Mouse (Mus musculus) embryonic fibroblast, embryonic 13.5 days (primary cell): ENCODE data around the gene Gpr137. TPM values are rescaled to one million over a fixed set of nuclear protein-coding genes. Genes with fewer than 3 reads are reported as not detected.
"Not testable (repeated sequence)": the region's sequence is repeated elsewhere in the genome, so short reads cannot be mapped to it uniquely, and the experiment has no call there.

Experiments
- H3K27ac ChIP-seq: 2 replicates; pipeline ENCODE4 v1.5.1; 2012; ENCODE audit warnings: low read length, control low read depth, inconsistent platforms; ENCODE audit not compliant: insufficient read depth
- H3K4me1 ChIP-seq: 2 replicates; pipeline ENCODE4 v1.6.1; 2011; ENCODE audit warnings: low read length; ENCODE audit not compliant: control insufficient read depth, insufficient read depth
- H3K4me3 ChIP-seq: 2 replicates; pipeline ENCODE4 v1.5.1; 2011; ENCODE audit warnings: mild to moderate bottlenecking, control low read depth, low read length; ENCODE audit not compliant: insufficient read depth
- CTCF ChIP-seq: IDR thresholded peaks from 2 replicates; pipeline ENCODE4 v1.5.1; 2011; ENCODE audit warnings: mild to moderate bottlenecking, control low read depth, low read length, moderate library complexity, borderline replicate concordance; ENCODE audit not compliant: insufficient read depth
- POLR2A ChIP-seq: IDR thresholded peaks from 2 replicates; pipeline ENCODE4 v1.6.1; 2011; ENCODE audit warnings: low read depth, mild to moderate bottlenecking, control low read depth, low read length, moderate library complexity
- polyA plus RNA-seq: library from polyadenylated mRNA; stranded (reverse); fragments of >200 nt; gene quantifications from 2 replicates; pipeline ENCODE4 v1.2.4, GENCODE M21; 2011; ENCODE audit warnings: low read depth; ENCODE audit not compliant: missing spikeins, insufficient read length

The Gpr137 gene
- polyA plus RNA-seq, 1 experiment, result 26.7 TPM

DNA sequence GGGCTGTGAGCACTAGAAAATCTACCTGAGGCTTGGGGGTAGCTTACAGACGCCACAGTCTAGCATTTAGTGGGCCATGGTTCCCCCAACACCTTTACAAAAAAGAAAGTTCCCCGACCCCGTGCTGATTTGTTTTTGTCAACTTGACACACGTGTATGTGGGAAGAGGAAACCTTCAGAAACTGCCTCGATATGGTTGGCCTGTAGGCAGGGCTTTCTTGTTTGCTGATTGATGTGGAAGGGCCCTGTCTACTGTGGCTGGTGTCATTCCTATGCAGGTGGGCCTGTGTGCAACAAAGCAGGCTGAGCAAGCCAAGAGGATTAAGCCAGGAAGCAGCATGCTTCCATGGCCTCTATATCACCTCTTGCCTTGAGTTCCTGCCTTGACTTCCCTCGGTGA lies 29.2 kb downstream of the Gpr137 start:
- no peak overlapping the region for H3K27ac ChIP-seq

DNA sequence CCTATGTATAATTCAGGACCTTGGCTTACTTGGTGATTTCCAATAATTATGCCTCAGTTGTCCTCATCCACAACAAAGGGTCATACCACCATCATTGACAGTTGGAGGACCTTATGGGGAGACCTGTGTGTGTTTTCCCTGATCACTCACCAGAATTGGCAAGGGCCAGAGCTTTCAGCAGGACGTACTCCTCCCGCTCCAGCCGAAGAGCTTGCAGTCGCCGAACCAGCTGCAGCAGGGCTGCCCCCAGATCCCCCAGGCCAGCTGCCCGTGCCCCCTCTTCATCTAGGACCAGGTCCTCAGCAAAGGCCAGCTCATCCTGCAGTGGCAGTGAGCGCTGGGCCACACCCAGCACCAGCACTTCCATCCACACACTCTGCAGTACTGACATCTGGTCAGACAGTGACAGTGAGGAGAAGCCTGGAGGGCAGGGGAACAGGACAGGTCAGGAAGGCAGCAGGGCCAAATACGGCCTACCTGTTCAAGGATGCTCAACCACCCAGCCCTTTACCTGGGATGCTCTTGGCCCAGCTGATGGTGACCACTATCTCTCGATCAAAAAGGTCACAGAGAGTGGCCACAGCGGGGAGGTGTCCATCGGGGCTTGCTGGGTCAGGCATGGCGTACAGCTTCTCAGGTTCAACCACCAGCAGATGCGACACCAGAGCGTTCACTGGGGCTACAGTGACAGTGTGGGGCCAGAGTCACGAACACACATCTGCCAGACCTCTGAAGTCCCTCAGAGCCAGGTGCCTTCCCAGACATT lies 29.9 kb downstream of the Gpr137 start:
- Histone ChIP-seq H3K27ac (no peak overlapping the region), H3K4me3 (no peak overlapping the region), H3K4me1 (no peaks in the 10 kb centered on the region; the same call in 1 of the 2 replicates)
- TF ChIP-seq POLR2A (no peak), CTCF (no peak)

More for the DNA sequence above, 29.2 kb downstream of the Gpr137 start:
- TF ChIP-seq POLR2A (no peak), CTCF (no peak)
- Histone ChIP-seq H3K4me3 (no peak overlapping the region), H3K4me1 (no peaks in the 10 kb centered on the region; the same call in 1 of the 2 replicates)

GRCm38 (mm10) chr19:6911101-6912074 lies 30.9 kb downstream of the Gpr137 start:
- no peak overlapping the region for H3K27ac ChIP-seq
- no peak for TF ChIP-seq POLR2A
- TF ChIP-seq CTCF, result no peak
- H3K4me3 ChIP-seq, result peak overlapping the region; percentile 67
- no peaks in the 10 kb centered on the region; the same call in 1 of the 2 replicates for H3K4me1 ChIP-seq

DNA sequence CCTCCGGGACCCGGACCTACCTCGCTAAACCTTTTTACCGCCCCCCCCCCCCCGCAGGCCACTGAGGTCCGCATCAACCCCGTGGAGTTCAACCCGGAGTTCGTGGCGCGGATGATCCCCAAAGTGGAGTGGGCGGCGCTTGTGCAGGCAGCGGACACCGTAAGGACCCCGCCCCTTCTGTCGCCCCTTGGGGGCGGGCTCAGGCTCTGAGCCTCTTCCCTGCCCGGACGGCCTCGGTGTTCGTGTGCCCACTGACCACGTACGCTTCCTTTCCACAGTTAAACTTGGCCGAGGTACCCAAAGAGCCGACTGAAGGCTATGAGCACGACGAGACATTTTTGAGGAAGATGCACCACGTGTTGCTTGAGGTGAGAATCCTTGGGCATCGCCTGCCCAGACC lies 32.0 kb downstream of the Gpr137 start:
- peak; percentile 45; the same call in 1 of the 2 replicates for TF ChIP-seq POLR2A
- Histone ChIP-seq H3K4me3 (peak overlapping the region; percentile 67), H3K27ac (peak overlapping the region; percentile 96)

DNA sequence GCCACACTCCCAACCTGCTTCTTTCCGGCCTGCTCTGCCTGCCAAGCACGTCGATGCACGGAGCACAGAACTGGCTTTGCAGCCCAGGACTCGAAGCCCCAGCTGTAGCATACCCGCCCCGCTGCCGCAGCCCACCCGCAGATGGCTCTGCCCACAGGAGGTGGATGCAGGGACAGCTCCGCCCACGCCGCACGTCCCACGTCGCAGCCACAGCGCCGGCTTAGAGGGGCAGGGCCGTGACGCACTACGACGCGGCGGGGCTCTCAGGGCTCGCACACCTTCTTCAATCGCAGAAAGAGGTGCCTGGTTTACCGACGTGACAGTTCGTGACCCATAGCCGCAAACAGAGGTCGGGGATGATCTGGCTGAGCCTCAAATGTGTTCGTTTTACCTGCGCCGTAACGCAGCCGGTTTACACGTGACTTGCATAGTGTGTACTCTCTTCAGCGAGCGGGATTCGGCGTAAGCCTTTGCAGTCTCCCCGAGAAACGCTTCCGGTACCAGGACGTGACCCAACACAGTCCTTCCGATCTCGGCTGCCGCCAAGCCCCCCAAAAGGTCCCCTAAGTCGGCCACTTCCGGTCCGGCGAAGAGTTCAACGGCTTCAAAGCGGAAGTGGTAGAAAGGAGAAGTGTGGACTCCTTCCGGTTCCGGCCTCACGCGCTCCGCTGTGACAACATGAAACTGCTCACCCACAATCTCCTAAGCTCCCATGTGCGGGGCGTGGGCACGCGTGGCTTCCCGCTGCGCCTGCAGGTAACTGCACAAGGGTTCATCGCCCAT lies 32.6 kb downstream of the Gpr137 start, which contains the start of the genes Trmt112 and Prdx5:
Gene Trmt112, plus strand, starts transcription at position 192 of the 783 bp plus-strand sequence.
Gene Prdx5, minus strand, starts transcription at position 600 of the 783 bp plus-strand sequence.
- Histone ChIP-seq H3K4me3 (peak within 1 kb of the TSS; percentile 67), H3K27ac (peak within 1 kb of the TSS; percentile 96), H3K4me1 (no peaks in the 10 kb centered on the region; the same call in 1 of the 2 replicates)
- TF ChIP-seq CTCF (no peak), POLR2A (peak; percentile 94)

More for the DNA sequence above, 32.0 kb downstream of the Gpr137 start:
- not testable (repeated sequence) for H3K4me1 ChIP-seq

DNA sequence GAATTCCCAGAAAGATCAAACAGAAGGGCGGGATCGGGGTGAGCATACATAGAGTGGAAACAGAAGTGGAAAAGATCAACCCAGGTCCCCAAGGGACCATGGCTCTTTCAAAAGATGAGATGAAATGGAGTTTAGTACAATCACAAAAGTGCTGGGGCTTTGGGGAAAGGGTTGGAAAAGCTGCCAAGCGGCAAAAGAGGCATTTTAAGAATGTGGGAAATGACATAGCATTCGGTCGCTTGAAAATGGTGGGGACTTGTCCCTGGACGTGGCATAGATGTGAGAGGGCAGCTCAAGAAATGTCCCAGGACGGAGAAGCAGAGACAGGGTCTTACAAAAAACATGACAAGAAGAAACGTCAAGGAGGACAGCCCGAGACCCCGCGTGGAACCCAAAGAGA lies 33.3 kb downstream of the Gpr137 start:
- no peaks in the 10 kb centered on the region; the same call in 1 of the 2 replicates for H3K4me1 ChIP-seq
- TF ChIP-seq POLR2A (no peak), CTCF (no peak)
- peak overlapping the region; percentile 67 for H3K4me3 ChIP-seq
- peak overlapping the region; percentile 73 for H3K27ac ChIP-seq

DNA sequence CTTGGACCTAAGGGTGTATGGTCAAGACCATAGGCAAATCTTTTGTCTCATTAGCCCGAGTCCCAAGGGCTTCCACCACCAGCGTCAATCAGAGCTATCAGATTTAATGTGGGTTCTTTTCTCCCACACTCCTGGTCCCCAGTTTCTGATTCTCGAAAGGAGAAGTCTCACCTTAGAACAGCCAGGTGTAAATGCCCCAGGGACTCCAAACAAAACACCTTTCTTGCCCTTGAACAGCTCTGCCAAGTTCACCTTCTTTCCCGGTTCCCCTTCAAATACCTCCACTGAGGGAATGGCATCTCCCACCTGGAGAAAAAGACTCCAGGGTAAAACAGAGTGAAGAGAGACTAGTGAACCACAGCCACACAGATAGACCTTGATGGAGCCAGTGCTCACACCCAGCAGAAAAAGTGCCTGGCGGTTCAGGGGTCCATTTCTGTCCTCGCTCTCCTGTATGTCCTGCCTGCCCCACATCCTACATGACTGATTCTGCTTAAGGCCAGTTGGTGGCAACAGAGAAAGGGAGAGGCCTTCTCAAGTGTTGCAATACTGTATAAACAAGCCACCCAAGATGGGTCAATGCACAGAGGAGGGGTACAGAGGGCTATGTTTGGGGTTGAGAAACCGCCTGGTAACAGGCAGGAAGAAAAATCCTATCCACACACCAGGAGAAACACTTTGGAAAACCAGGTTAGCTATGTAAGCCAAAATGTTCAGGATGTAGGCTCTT lies 34.3 kb downstream of the Gpr137 start:
- Histone ChIP-seq H3K27ac (peak overlapping the region; percentile 73; the same call in 1 of the 2 replicates), H3K4me1 (no peaks in the 10 kb centered on the region; the same call in 1 of the 2 replicates), H3K4me3 (peak overlapping the region; percentile 67)
- TF ChIP-seq CTCF, result no peak
- no peak for TF ChIP-seq POLR2A

DNA sequence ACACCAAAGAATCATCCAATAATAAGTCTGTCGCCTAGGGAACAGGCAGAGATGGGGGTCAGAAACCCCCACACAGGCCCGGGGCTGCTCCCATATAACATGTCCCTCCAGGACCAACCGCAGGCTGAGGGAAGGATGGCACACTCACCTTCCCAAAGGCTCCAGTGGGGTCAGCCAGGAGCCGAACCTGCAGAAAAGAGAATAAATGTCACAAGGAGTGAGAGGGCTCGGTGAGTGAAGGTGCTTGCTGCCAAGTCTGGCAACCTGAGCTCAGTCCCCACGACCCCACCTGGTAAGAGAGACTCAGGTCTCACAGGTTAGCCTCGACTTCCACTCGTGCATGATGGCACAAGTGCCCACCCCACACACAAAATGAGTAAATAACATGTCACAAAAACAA lies 35.2 kb downstream of the Gpr137 start:
- TF ChIP-seq POLR2A, result no peak
- TF ChIP-seq CTCF, result no peak
- H3K4me3 ChIP-seq, result no peak overlapping the region
- H3K27ac ChIP-seq, result no peak overlapping the region
- no peaks in the 10 kb centered on the region; the same call in 1 of the 2 replicates for H3K4me1 ChIP-seq
